Mouse (Mus musculus) cerebellum, adult (tissue): ENCODE measurements around the gene Tnfrsf4.
A peak's percentile ranks its signal among the peaks of the same experiment; 100 is the strongest.

Source experiments
- ATAC-seq: cut with Nextera tagmentation; 2 replicates; pipeline ENCODE4 v1.9.2; 2017; ENCODE audit warnings: mild to moderate bottlenecking, moderate library complexity, mixed read lengths; ENCODE audit not compliant: insufficient number of reproducible peaks, low FRiP score, low TSS enrichment

Tnfrsf4 gene

DNA sequence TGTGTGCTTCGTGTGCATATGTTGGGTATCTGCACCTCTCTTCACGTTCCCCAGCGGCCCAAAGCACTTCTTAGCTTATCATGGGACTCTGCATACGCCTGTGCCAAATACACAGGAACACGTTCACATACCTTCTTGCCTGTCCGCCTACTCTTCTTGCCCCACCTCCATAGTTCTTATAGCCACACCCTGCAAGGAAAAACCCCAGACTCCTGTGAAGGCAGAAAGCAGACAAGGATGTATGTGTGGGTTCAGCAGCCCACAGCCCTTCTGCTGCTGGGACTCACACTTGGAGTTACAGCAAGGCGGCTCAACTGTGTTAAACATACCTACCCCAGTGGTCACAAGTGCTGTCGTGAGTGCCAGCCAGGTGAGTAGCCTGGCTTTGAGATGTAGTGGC lies at the start of gene Tnfrsf4:
Gene Tnfrsf4, plus strand, starts transcription at position 207 of the 400 bp plus-strand sequence.
- no peak for ATAC-seq

GRCm38 (mm10) chr4:155964396-155964795 lies 49.2 kb upstream of the Tnfrsf4 start:
- ATAC-seq: no peak

- ATAC-seq: no peak
Measured at GRCm38 (mm10) chr4:155969043-155969653, 44.5 kb upstream of the Tnfrsf4 start.

GRCm38 (mm10) chr4:155970286-155970685 lies 43.4 kb upstream of the Tnfrsf4 start:
- no peak for ATAC-seq

- ATAC-seq: no peak
Measured at GRCm38 (mm10) chr4:155972651-155973050, 41.0 kb upstream of the Tnfrsf4 start.

GRCm38 (mm10) chr4:155973239-155973638 lies 40.4 kb upstream of the Tnfrsf4 start:
- no peak for ATAC-seq

- no peak for ATAC-seq
Measured at GRCm38 (mm10) chr4:155981436-155982082, 32.1 kb upstream of the Tnfrsf4 start.

DNA sequence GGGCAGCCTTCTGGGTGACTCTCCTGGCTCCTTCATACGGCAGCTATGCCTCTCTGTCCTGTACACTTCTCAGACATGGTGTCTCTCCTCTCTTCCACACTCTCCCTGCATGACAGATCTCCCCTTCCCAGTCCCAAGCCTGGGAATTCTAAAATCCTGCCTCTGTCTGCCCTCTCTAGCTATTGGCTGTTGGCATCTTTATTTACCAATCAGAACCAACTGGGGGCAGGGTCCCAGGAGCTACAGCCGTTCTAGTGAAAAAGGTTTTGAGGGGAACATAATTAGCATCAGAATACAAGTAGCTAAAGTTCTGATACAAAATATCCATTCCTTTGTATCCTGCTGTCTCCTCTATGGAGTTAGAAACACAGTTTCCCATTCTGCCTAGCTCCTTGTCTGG lies 29.9 kb upstream of the Tnfrsf4 start:
- ATAC-seq: no peak

- ATAC-seq: no peak
Measured at GRCm38 (mm10) chr4:155991211-155991907, 22.3 kb upstream of the Tnfrsf4 start.

GRCm38 (mm10) chr4:155991908-155992230 lies 21.8 kb upstream of the Tnfrsf4 start:
- no peak for ATAC-seq

DNA sequence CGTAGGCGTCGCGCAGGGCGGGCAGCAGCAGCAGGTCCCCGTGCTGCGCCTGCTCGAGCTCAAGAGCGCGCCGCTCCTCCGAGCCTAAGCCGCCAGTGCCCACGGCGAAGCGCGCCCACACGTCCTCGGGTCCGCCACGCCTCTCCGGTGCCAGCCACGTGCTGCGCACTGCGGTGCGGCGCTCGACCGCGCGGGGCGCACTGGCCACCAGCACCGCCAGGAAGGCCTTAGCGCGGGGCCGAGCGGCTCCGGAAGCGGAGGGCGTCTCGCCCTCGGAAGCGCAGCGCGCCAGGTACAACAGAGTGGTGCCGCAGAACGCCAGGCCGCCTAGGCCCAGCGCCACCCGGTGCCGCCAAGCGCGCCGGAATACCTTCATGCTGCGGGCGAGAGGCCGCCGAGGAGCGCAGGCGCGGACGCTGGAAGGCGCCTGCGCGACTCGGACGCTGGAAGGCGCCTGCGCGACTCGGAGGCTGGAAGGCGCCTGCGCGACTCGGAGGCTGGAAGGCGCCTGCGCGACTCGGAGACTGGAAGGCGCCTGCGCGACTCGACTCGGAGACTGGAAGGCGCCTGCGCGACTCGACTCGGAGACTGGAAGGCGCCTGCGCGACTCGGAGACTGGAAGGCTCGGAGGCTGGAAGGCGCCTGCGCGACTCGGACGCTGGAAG lies 21.3 kb upstream of the Tnfrsf4 start, which contains the start of the genes B3galt6 and Sdf4:
Gene B3galt6, minus strand, starts transcription at position 409 of the 665 bp plus-strand sequence.
Gene Sdf4, plus strand, starts transcription at position 632 of the 665 bp plus-strand sequence.
- peak; percentile 79 for ATAC-seq

GRCm38 (mm10) chr4:155992906-155993547 lies 20.6 kb upstream of the Tnfrsf4 start:
- peak; percentile 83 for ATAC-seq

DNA sequence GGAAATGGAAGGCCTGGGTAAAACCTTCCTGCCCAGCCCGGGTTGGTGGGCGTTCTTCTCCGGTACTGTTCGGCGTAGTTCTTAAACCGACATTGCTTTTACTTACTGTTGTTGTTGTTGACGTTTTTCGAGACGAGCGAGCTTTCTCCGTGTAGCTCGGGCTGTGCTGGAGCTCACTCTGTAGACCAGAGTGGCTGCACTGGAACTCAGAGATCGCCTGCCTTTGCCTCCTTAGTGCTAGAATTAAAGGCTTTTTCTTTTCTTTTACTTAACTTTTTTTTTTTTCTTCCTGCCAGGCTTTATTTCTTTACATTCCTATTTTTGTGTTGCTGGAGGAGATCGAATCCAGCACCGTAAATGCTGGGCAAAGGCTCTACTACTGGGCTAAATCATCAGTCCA lies 20.0 kb upstream of the Tnfrsf4 start:
- ATAC-seq: no peak

- ATAC-seq: no peak
Measured at GRCm38 (mm10) chr4:156004109-156004508, 9.5 kb upstream of the Tnfrsf4 start.

DNA sequence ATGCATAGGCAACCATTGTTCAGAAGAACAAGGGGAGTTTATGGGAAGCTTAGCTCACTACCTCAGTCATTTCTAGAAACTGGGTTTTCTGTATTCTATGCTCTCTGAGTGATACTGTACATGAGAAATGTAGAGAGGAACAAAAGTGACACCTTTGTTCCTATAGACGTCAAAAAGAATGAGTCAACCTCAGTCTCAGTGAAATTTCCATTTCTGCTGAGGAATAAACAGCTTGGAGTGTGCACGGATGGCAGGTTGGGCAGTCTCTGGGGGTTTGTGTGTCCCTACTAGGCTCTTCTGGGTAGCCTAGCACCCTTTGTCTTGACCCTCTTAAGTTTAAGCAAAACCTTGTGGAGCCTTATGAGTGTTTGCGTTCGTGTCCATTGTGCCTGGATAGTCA lies 5.3 kb upstream of the Tnfrsf4 start:
- ATAC-seq: no peak

DNA sequence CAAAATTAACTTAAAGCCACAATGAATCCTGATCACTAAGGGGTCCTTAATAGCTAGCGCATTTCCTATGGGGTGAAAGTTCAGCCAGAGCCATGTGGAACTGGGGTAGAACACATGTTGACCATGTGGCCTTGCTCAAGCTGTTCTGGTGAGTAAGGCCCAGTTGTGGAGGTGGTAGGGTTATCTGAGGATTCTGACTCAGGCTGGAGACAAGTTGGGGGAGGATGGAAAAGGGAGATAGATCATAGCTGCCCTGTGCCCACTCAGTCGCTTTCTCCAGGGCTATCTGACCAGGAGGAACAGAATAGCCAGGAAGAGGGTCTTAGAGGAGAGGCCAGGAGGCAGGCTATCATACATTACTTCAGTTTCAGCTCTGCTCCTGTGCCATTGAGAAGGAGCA lies 793 bp downstream of the Tnfrsf4 start:
- no peak for ATAC-seq

GRCm38 (mm10) chr4:156019771-156020170 lies 6.1 kb downstream of the Tnfrsf4 start:
- no peak for ATAC-seq

DNA sequence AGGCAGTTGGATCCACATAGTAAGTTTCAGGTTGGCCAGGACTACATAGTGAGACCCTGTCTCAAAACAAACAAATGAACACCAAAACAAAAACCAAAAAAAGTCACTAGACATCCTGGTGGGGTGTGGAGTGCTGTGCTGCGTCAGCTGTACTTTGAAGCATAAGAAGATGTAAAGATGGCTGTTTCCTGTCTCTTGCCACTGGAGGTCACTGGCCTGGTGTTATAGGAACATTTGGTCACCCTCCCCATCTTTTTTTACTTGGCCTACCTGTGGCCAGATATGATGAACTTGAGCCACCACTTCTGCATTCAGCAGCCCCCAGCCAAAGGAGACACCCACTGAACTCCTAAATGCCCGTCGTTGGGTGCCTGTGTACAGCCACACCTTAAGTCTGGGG lies 7.7 kb downstream of the Tnfrsf4 start:
- ATAC-seq: no peak

DNA sequence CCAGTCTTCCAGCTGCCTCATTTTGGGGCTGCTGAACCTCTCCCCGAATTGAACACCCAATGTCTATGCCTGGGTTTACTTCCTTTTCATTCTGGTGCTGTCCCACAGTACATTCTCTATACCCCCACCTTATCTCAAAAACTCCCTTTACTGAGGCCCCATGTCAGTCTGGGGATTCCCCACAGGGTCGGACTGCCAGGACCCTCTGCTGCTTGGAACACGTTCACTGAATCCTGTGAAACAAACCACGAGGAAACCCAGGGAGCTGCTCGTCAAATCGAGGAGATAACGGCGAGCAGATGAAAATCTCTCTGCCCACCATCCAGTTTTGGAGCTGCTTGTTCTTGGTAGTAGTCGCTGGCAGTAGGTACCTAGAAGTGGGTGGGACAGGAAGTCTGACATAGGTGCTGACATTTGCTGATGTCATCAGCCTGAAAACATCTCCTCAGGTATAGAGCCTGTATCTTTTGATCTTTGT lies 8.3 kb downstream of the Tnfrsf4 start:
- ATAC-seq: no peak

DNA sequence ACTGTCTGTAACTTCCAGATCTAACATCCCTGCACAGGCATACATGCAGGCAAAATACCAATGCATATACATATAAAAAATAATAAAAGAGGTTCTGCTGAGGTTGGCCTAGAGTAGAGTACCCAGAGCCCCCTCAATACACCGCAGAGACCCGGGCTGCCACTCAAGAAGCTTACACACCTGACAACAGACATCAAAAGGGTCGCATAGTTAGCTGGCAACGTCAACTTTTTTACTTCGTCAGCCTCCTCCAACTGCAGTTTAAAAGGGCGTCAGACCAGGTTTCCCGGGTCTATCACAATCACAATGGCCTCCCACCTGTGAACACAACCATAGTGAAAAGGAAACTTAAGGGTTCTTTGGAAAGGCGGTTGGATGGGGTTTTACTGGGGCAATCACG lies 9.9 kb downstream of the Tnfrsf4 start:
- ATAC-seq: no peak
